Mouse (Mus musculus): Measurements from ENCODE around the gene Necab3. TPM values are rescaled to one million over a fixed set of nuclear protein-coding genes. Genes with fewer than 3 reads are reported as not detected.

Necab3 gene
- polyA plus RNA-seq, 1 experiment from 2014 or later = 0.58 TPM

DNA sequence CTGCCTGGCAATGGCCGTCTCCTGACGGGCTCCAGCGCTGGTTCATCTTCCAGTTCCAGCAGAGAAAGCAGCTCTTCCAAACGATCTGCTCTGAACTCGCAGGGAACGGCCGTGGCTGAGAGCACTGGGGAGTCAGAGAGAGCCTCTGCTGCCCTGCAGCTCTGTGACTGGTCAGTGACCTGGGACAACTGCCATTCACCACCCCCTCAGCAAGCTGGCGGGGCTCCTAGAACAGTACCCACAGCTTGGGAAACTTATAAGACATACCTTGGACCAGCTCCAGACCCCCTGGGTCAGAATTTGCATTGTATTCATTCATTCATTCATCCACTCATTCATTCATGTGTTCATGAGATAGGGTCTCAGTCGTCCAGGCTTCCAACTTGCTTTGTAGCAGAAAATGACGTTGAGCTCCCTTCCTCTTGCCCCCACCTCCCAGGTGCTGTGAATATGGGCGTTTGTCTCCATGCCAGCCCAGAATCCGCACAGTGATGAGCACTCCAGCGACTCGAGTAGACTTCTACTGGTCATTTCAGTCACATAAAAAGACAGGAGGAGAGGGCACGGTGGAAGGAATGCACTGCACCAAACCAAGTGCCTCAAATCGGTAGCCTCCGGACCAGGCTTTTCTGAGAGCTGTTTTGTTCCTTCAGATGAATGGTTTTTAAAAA lies 26.4 kb upstream of the Necab3 start:
- H3K9me3 ChIP-seq (replicated peaks; ENCODE audit: low read length) = no peaks in the 10 kb centered on the region
- TF ChIP-seq CTCF (IDR thresholded peaks at IDR 0.05; ENCODE audit: low read depth) = no peak

DNA sequence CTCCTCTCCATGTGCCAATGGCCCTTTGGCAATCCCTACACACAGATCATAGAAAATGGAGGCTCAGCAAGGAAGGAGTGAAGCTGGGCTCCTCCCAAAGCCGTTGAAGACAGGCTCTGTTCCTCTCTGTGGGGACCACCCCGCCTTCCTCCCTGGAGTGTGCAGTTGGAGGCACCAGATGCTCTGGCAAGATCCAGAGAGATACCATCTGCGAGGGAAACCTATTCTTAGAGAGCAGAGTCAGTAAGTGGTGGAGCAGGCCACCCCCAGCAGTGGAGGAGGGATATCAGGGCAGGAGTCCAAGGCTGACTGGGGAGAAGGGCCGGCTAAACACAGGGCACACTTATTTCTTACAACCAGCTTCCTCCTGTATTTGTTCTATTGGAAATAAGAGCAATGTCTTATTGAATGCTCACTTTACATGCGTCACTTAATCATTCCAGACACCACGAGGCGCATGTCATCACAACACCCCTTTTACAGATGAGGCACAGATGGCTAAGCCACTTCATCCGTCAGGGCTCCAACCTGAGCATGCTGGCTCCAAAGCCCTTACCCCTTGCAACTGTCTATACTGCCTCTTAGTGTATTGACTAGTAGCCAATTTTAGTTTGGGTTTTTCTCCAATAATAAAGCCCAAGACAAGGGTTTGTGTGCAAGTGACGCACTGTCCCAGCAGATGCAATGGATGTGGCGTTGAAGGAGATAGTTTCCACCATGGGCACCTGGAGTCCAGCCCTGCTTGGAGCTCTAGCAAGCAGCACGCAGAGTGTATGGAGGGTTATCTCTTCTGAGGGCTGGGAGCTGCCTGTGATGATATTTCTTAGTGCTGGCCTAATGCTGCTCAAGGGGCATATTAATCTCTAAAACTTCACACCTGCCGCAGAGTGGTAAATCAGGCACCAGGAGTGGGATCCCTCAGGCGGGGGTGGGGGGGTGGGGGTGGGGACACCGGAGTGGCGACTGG lies 25.5 kb upstream of the Necab3 start:
- no peak overlapping the region for H3K4me3 ChIP-seq (replicated peaks; ENCODE audit: low read depth, low read length)
- no peaks in the 10 kb centered on the region for H3K9me3 ChIP-seq (replicated peaks; ENCODE audit: low read length)
- no peaks in the 10 kb centered on the region for H3K4me1 ChIP-seq (replicated peaks; ENCODE audit: insufficient read depth, low read length)
- H3K27me3 ChIP-seq (ENCODE audit: insufficient read depth, low read length) = no peaks in the 10 kb centered on the region
- DNase-seq (ENCODE audit: low spot score) (no peak), ATAC-seq (replicated peaks; ENCODE audit: low FRiP score, low read depth) (no peak)
- WGBS = 67% methylated on average over 15 of the region's 15 CpGs
- no peak for TF ChIP-seq CTCF (IDR thresholded peaks at IDR 0.05; ENCODE audit: low read depth)
- H3K36me3 ChIP-seq (ENCODE audit: insufficient read depth, low read length) = peaks cover 5% of the 10 kb centered on the region; the same call in 1 of the 2 replicates
- H3K9ac ChIP-seq (ENCODE audit: low read depth, low read length) = no peak overlapping the region
- no peak overlapping the region for H3K27ac ChIP-seq
- no peak overlapping the region for H3K4me2 ChIP-seq (ENCODE audit: low read length)

More for the DNA sequence above, 26.4 kb upstream of the Necab3 start:
- Histone ChIP-seq H3K27me3 (ENCODE audit: insufficient read depth, low read length) (no peaks in the 10 kb centered on the region), H3K9ac (ENCODE audit: low read depth, low read length) (no peak overlapping the region), H3K4me3 (replicated peaks; ENCODE audit: low read depth, low read length) (no peak overlapping the region), H3K36me3 (ENCODE audit: insufficient read depth, low read length) (peaks cover 5% of the 10 kb centered on the region; the same call in 1 of the 2 replicates), H3K4me1 (replicated peaks; ENCODE audit: insufficient read depth, low read length) (no peaks in the 10 kb centered on the region), H3K4me2 (ENCODE audit: low read length) (no peak overlapping the region), H3K27ac (no peak overlapping the region)
- no peak for DNase-seq (ENCODE audit: low spot score)
- WGBS = 49% methylated on average over 17 of the region's 17 CpGs
- ATAC-seq (replicated peaks; ENCODE audit: low FRiP score, low read depth) = no peak

DNA sequence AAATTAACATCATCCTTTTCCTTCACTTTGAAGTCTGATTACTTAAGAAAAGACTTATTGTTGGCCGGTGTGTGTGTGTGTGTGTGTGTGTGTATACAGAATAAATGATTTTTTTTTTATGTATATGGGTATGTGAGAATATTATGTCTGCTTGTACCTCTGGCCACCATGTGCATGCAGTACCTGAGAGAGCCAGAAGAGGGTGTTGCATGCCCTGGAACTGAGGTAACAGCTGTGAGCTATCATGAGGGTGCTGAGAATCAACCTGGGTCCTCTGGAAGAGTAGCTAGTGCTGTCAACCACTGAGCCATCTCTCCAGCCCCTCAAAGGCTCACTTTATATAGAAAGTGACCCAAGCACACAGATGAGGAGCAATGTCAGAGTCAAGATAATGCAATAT lies 22.7 kb upstream of the Necab3 start:
- WGBS = 96% methylated on average over 1 of the region's 1 CpGs
- no peaks in the 10 kb centered on the region for H3K36me3 ChIP-seq (ENCODE audit: insufficient read depth, low read length)
- no peaks in the 10 kb centered on the region; the same call in 1 of the 2 replicates for H3K4me1 ChIP-seq (replicated peaks; ENCODE audit: insufficient read depth, low read length)
- no peaks in the 10 kb centered on the region for H3K9me3 ChIP-seq (replicated peaks; ENCODE audit: low read length)
- ATAC-seq (replicated peaks; ENCODE audit: low FRiP score, low read depth) (no peak), DNase-seq (ENCODE audit: low spot score) (no peak)
- TF ChIP-seq CTCF (IDR thresholded peaks at IDR 0.05; ENCODE audit: low read depth) = peak; percentile 24; the same call in 1 of the 2 replicates
- no peak overlapping the region for H3K4me2 ChIP-seq (ENCODE audit: low read length)
- H3K4me3 ChIP-seq (replicated peaks; ENCODE audit: low read depth, low read length) = no peak overlapping the region
- H3K27ac ChIP-seq = no peak overlapping the region
- no peak overlapping the region for H3K9ac ChIP-seq (ENCODE audit: low read depth, low read length)
- H3K27me3 ChIP-seq (ENCODE audit: insufficient read depth, low read length) = no peaks in the 10 kb centered on the region

DNA sequence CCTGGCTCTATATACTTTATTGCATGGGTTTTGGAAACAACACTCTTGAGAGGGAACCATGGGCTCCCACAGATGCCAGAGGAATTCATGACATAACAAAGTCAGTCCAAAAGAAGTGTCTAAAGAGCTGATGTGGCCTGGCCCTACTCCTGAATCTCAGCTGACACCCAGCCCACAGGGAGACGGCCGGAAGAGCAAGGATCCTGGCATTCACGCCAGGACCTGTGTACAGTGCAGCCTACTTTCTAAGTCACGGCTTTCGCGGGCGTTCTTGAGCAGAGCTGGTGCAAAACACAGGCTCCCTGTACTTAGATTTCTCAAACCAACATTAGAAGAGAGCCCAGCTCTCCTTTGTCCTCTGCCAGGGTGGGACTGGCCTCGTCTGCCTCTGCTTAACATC lies 21.9 kb upstream of the Necab3 start:
- ATAC-seq (replicated peaks; ENCODE audit: low FRiP score, low read depth) (no peak), DNase-seq (ENCODE audit: low spot score) (no peak)
- no peak for TF ChIP-seq CTCF (IDR thresholded peaks at IDR 0.05; ENCODE audit: low read depth)
- H3K36me3 ChIP-seq (ENCODE audit: insufficient read depth, low read length) = no peaks in the 10 kb centered on the region
- H3K9ac ChIP-seq (ENCODE audit: low read depth, low read length) = no peak overlapping the region
- no peak overlapping the region for H3K4me3 ChIP-seq (replicated peaks; ENCODE audit: low read depth, low read length)
- H3K4me2 ChIP-seq (ENCODE audit: low read length) = no peak overlapping the region
- 79% methylated on average over 8 of the region's 8 CpGs for WGBS
- no peak overlapping the region for H3K27ac ChIP-seq
- H3K4me1 ChIP-seq (replicated peaks; ENCODE audit: insufficient read depth, low read length) = no peaks in the 10 kb centered on the region; the same call in 1 of the 2 replicates
- H3K9me3 ChIP-seq (replicated peaks; ENCODE audit: low read length) = no peaks in the 10 kb centered on the region
- no peaks in the 10 kb centered on the region for H3K27me3 ChIP-seq (ENCODE audit: insufficient read depth, low read length)

DNA sequence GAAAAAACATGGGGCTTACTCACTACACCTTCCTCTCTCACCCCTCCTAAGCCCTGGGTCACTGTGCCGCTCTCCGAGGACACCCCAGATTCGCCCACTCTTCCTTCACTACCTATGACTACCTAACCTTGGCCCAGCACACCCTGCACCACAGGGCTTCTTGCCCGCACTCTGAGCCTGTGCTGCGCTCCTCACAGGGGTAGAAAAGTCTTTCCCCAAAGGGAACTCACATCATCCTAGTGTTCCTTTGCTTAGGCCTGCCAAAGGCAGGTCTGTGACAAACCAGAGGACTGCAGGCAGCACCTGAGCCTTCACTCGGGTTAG lies 19.0 kb upstream of the Necab3 start:
- no peaks in the 10 kb centered on the region for H3K27me3 ChIP-seq (ENCODE audit: insufficient read depth, low read length)
- WGBS = 90% methylated on average over 6 of the region's 6 CpGs
- no peak for ATAC-seq (replicated peaks; ENCODE audit: low FRiP score, low read depth)
- no peak for DNase-seq (ENCODE audit: low spot score)
- no peaks in the 10 kb centered on the region for H3K9me3 ChIP-seq (replicated peaks; ENCODE audit: low read length)
- TF ChIP-seq CTCF (IDR thresholded peaks at IDR 0.05; ENCODE audit: low read depth) = no peak
- no peaks in the 10 kb centered on the region for H3K36me3 ChIP-seq (ENCODE audit: insufficient read depth, low read length)
- no peaks in the 10 kb centered on the region; the same call in 1 of the 2 replicates for H3K4me1 ChIP-seq (replicated peaks; ENCODE audit: insufficient read depth, low read length)
- H3K9ac ChIP-seq (ENCODE audit: low read depth, low read length) = no peak overlapping the region
- H3K4me3 ChIP-seq (replicated peaks; ENCODE audit: low read depth, low read length) = no peak overlapping the region
- no peak overlapping the region for H3K4me2 ChIP-seq (ENCODE audit: low read length)
- no peak overlapping the region for H3K27ac ChIP-seq

DNA sequence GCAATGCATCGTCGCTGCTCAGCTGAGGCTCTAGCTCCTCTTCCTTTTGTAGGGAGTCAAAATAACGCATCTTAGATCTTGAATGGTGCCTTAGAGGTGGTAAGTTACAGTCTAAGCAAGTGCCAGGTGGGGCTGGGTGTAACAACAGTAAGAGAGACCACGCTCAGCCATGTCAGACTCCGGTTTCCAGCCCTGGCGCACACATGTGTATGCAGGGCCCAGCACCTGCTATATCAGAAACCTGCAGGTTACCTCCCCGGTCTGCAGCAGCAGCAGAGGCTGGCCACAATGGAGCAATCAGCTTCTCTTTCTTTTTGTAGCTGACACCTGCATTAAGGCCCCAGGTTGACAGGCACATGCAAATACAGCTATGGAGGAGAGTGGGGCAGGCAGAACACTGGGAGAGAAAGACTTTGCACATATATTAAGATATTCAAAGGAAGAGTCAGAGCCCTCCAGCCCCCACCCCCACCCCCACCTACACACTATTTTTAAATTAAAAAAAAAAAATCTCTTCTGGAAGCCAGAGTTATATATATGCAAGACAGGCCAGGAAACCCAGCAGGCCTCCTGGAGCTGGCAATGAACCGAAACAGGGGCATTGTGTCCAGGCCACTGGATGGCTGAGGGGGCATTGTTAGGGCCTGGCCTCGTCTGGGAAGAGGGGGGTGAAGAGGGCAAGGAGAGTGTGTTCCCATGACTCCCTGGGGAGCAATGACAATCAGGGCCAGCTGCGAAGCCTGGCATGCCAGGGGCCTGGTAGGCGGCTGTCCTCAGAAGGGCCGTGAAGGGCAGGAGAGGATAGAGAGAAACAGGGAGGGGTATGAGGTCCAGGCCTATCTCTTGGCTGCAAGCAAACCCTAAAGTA lies 18.4 kb upstream of the Necab3 start:
- no peak for ATAC-seq (replicated peaks; ENCODE audit: low FRiP score, low read depth)
- TF ChIP-seq CTCF (IDR thresholded peaks at IDR 0.05; ENCODE audit: low read depth) = no peak
- no peak overlapping the region for H3K4me3 ChIP-seq (replicated peaks; ENCODE audit: low read depth, low read length)
- no peaks in the 10 kb centered on the region for H3K9me3 ChIP-seq (replicated peaks; ENCODE audit: low read length)
- H3K9ac ChIP-seq (ENCODE audit: low read depth, low read length) = no peak overlapping the region
- H3K36me3 ChIP-seq (ENCODE audit: insufficient read depth, low read length) = no peaks in the 10 kb centered on the region
- H3K4me2 ChIP-seq (ENCODE audit: low read length) = no peak overlapping the region
- H3K27me3 ChIP-seq (ENCODE audit: insufficient read depth, low read length) = no peaks in the 10 kb centered on the region
- H3K4me1 ChIP-seq (replicated peaks; ENCODE audit: insufficient read depth, low read length) = no peaks in the 10 kb centered on the region; the same call in 1 of the 2 replicates
- DNase-seq (ENCODE audit: low spot score) = no peak
- 51% methylated on average over 12 of the region's 12 CpGs for WGBS
- no peak overlapping the region for H3K27ac ChIP-seq
